In genomic region chr13:95826178-95826577, GRCm38 (mm10) we compare ENCODE assay signal across 26 mouse cellular contexts.
DNase-seq lines count a peak whose midpoint lies in the region; ATAC-seq and TF ChIP-seq lines count a peak whose summit lies in the region.
"Had no signal": no experiment of that assay in that cellular context is flagged by ENCODE, and none has a peak within 500 bp of the region (broad histone marks: within the 10 kb centered on the region; RNA-seq: fewer than 3 reads in every experiment).

No protein-coding gene starts in this region.

- no peak overlapping the region for H3K4me3 ChIP-seq in intestine, postnatal 0 days (ENCODE audit: low read depth, low read length)
- H3K4me3 ChIP-seq in intestine, embryonic 15.5 days (replicated peaks) = no peak overlapping the region
- H3K4me3 ChIP-seq: embryonic facial prominence, embryonic 12.5 days; embryonic facial prominence, embryonic 15.5 days; gastrocnemius, adult 2 months; heart, embryonic 12.5 days; heart, embryonic 15.5 days had no signal

- H3K9ac ChIP-seq in intestine, postnatal 0 days (ENCODE audit: low read depth, low read length) = no peak overlapping the region
- H3K9ac ChIP-seq in intestine, embryonic 15.5 days = no peak overlapping the region
- H3K9ac ChIP-seq: embryonic facial prominence, embryonic 12.5 days; embryonic facial prominence, embryonic 15.5 days; forebrain, postnatal 0 days; heart, embryonic 12.5 days; heart, embryonic 15.5 days had no signal

- ATAC-seq in intestine, postnatal 0 days = 0 out of 2 replicates have a peak, but pooled peaks have one; percentile 24
- ATAC-seq in intestine, embryonic 15.5 days = no peak
- ATAC-seq: CD4-positive, CD25-positive, alpha-beta regulatory T cell, adult 4 months; forebrain, embryonic 14.5 days; forebrain, postnatal 0 days; hindbrain, embryonic 16.5 days; Patski had no signal

- DNase-seq in Muller cell, postnatal 12 days (ENCODE audit: inconsistent ontology term) = peak; percentile 38
- DNase-seq in brain, adult 2 months (ENCODE audit: low read depth, low spot score) = peak; percentile 44
- DNase-seq in MN1 (ENCODE audit: low spot score) = no peak
- DNase-seq in neural tube, embryonic 10.5 days (ENCODE audit: extremely low spot score, low spot score) = no peak
- DNase-seq: adrenal gland, postnatal 10 days; adrenal gland, postnatal 36 days; cerebellum, adult 11 months; cerebellum, adult 2 months; cerebellum, adult 9-11 months; cerebellum, postnatal 25 days; forebrain, postnatal 0 days; gastrocnemius, adult 2 months; gastrocnemius, postnatal 14 days; heart, adult 18-20 months; heart, postnatal 10 days; heart, postnatal 4 days had no signal

- H3K36me3 ChIP-seq in intestine, postnatal 0 days (ENCODE audit: control insufficient read depth, insufficient read depth) = peaks cover 5% of the 10 kb centered on the region; the same call in 1 of the 2 replicates
- H3K36me3 ChIP-seq in intestine, embryonic 15.5 days = no peaks in the 10 kb centered on the region
- H3K36me3 ChIP-seq: embryonic facial prominence, embryonic 12.5 days; embryonic facial prominence, embryonic 15.5 days; heart, embryonic 12.5 days; heart, embryonic 15.5 days had no signal

- no peaks in the 10 kb centered on the region for H3K4me1 ChIP-seq in intestine, postnatal 0 days (replicated peaks; ENCODE audit: control insufficient read depth, insufficient read depth, low read length)
- H3K4me1 ChIP-seq in intestine, embryonic 15.5 days (replicated peaks) = peaks cover 10% of the 10 kb centered on the region
- H3K4me1 ChIP-seq: embryonic facial prominence, embryonic 12.5 days; embryonic facial prominence, embryonic 15.5 days had no signal

- H3K4me2 ChIP-seq in intestine, postnatal 0 days (replicated peaks; ENCODE audit: low read depth) = no peak overlapping the region
- H3K4me2 ChIP-seq in intestine, embryonic 15.5 days (replicated peaks) = no peak overlapping the region
- H3K4me2 ChIP-seq: embryonic facial prominence, embryonic 12.5 days; embryonic facial prominence, embryonic 15.5 days; heart, embryonic 12.5 days; heart, embryonic 15.5 days had no signal

- H3K27me3 ChIP-seq in intestine, postnatal 0 days (replicated peaks; ENCODE audit: control insufficient read depth, insufficient read depth, low read length) = no peaks in the 10 kb centered on the region
- H3K27me3 ChIP-seq in intestine, embryonic 15.5 days (replicated peaks) = no peaks in the 10 kb centered on the region
- H3K27me3 ChIP-seq: embryonic facial prominence, embryonic 12.5 days; embryonic facial prominence, embryonic 15.5 days; heart, embryonic 12.5 days; heart, embryonic 15.5 days had no signal

- no peaks in the 10 kb centered on the region for H3K9me3 ChIP-seq in intestine, postnatal 0 days (ENCODE audit: control insufficient read depth)
- no peaks in the 10 kb centered on the region for H3K9me3 ChIP-seq in intestine, embryonic 15.5 days
- H3K9me3 ChIP-seq: embryonic facial prominence, embryonic 12.5 days; embryonic facial prominence, embryonic 15.5 days; heart, embryonic 15.5 days had no signal

- no peak for TF ChIP-seq CTCF in intestine, postnatal 0 days (IDR thresholded peaks at IDR 0.05; ENCODE audit: low read depth)

- peak overlapping the region; percentile 66 for H3K27ac ChIP-seq in intestine, postnatal 0 days (ENCODE audit: low read depth, low read length)
- no peak overlapping the region for H3K27ac ChIP-seq in intestine, embryonic 15.5 days
- H3K27ac ChIP-seq: embryonic facial prominence, embryonic 12.5 days; embryonic facial prominence, embryonic 15.5 days; gastrocnemius, adult 2 months; heart, embryonic 15.5 days had no signal

- 43% methylated on average over 6 of the region's 6 CpGs for WGBS in intestine, postnatal 0 days
- WGBS in intestine, embryonic 15.5 days = 66% methylated on average over 6 of the region's 6 CpGs

Comparison
In these comparisons a context has a peak if more than half of its experiments do, and no peak if none do; other contexts are left out.
1. DNase-seq: peak in Muller cell, postnatal 12 days (single experiment) and brain, adult 2 months (single experiment); none in MN1 (single experiment) and neural tube, embryonic 10.5 days (single experiment).